Mouse (Mus musculus) kidney, adult 2 months (tissue): ENCODE data around the gene Farsa.

ENCODE experiments used
- CTCF ChIP-seq: fragments of 200-500 bp; conservative IDR thresholded peaks from 2 replicates; pipeline ENCODE4 v1.5.1; 2011; ENCODE audit warnings: low read depth, mild to moderate bottlenecking, control low read depth, low read length, moderate library complexity, mixed read lengths; ENCODE audit not compliant: insufficient read depth, insufficient read length
- POLR2A ChIP-seq: fragments of 200-500 bp; IDR thresholded peaks from one replicate; pipeline ENCODE4 v1.6.1; 2011; ENCODE audit warnings: low read depth, low read length, control low read depth

- TF ChIP-seq CTCF (no peak), POLR2A (no peak)
Measured at GRCm38 (mm10) chr8:84837912-84838470, 18.8 kb upstream of the Farsa start.
